Mouse (Mus musculus) E14TG2a.4 (cell line): ENCODE results near the gene Bhlhe23.
A peak's percentile ranks its signal among the peaks of the same experiment; 100 is the strongest.

ENCODE experiments used
- H3K27me3 ChIP-seq: 2 replicates; pipeline ENCODE4 v1.6.1; 2014; ENCODE audit warnings: low read length, control low read depth; ENCODE audit not compliant: insufficient read depth
- H3K36me3 ChIP-seq: 2 replicates; pipeline ENCODE4 v1.6.1; 2014; ENCODE audit warnings: low read length, control low read depth; ENCODE audit not compliant: insufficient read depth
- H3K4me1 ChIP-seq: replicated peaks from 2 replicates; pipeline ENCODE4 v1.6.1; 2014; ENCODE audit warnings: low read depth, low read length, control low read depth
- H3K4me3 ChIP-seq: replicated peaks from 2 replicates; pipeline ENCODE4 v1.5.1; 2014; ENCODE audit warnings: mild to moderate bottlenecking, low read length
- H3K9me3 ChIP-seq: 2 replicates; pipeline ENCODE4 v1.6.1; 2014; ENCODE audit warnings: low read length, control low read depth
- CTCF ChIP-seq: conservative IDR thresholded peaks from 2 replicates; pipeline ENCODE4 v1.5.1; 2014; ENCODE audit warnings: low read length
- NANOG ChIP-seq: IDR thresholded peaks from 2 replicates; pipeline ENCODE4 v1.6.1; 2014; ENCODE audit warnings: borderline replicate concordance, low read length, mixed read lengths
- POU5F1 ChIP-seq: IDR thresholded peaks from 2 replicates; pipeline ENCODE4 v1.6.1; 2014; ENCODE audit warnings: low read length, borderline replicate concordance

The Bhlhe23 gene

GRCm38 (mm10) chr2:180725856-180726629 lies 50.7 kb downstream of the Bhlhe23 start:
- peaks cover 50% of the 10 kb centered on the region for H3K36me3 ChIP-seq
- peaks cover 70% of the 10 kb centered on the region for H3K4me1 ChIP-seq
- no peaks in the 10 kb centered on the region for H3K27me3 ChIP-seq
- H3K4me3 ChIP-seq, result peak overlapping the region; percentile 79
- peaks cover 31% of the 10 kb centered on the region for H3K9me3 ChIP-seq
- no peak for TF ChIP-seq CTCF
- TF ChIP-seq NANOG, result no peak
- TF ChIP-seq POU5F1, result no peak

DNA sequence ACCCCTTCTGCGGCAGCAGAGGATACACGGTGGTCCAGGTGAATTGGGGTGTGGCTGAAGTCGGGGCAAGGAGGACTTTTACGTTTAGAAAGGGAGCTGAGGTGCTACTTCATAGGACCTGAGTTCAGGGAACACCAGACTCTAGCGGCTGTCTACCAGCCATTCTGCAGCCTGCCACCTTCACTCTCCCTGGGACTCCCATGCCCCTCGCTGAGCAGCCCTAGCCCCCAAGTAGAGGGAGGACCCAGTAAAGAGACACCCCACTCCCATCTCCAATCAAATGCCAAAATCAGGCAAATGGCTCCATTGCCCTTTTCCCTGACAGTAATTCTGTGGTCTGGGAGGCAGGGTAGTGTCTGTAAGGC lies 51.3 kb downstream of the Bhlhe23 start:
- H3K4me3 ChIP-seq, result peak overlapping the region; percentile 79
- TF ChIP-seq NANOG (no peak), POU5F1 (no peak), CTCF (no peak)
- H3K27me3 ChIP-seq, result no peaks in the 10 kb centered on the region
- H3K9me3 ChIP-seq, result peaks cover 32% of the 10 kb centered on the region
- H3K4me1 ChIP-seq, result peaks cover 64% of the 10 kb centered on the region
- peaks cover 56% of the 10 kb centered on the region for H3K36me3 ChIP-seq

GRCm38 (mm10) chr2:180724585-180725413 lies 51.9 kb downstream of the Bhlhe23 start, which contains the start of gene Slc17a9:
Gene Slc17a9 (plus strand): TSS chr2:180725263.
- H3K27me3 ChIP-seq, result no peaks in the 10 kb centered on the region
- peaks cover 32% of the 10 kb centered on the region for H3K9me3 ChIP-seq
- TF ChIP-seq POU5F1 (no peak), NANOG (no peak), CTCF (no peak)
- H3K4me3 ChIP-seq, result peak within 1 kb of the TSS; percentile 79
- peaks cover 62% of the 10 kb centered on the region for H3K36me3 ChIP-seq
- peaks cover 59% of the 10 kb centered on the region for H3K4me1 ChIP-seq
